Mouse (Mus musculus): ENCODE measurements around the gene A930018P22Rik.

DNA sequence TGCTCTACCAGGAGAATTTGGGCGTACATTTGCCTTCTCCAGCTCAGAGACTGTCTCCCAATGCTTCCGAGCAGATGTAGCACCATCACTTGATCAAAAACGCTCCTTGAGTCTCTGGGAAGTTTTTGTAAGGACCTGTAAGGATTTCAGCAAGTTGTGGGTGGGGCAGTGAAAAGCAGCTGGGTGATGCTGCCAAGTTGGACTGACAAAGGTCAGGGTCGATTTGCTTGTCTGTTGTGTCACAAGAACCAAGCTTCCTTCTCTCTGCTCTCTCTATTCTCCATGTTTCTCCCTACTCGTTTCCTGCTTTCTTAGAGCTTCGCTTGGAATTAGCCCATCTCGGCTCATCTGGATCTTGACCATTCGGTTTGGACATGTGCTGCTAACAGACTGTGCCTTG lies 19.6 kb downstream of the A930018P22Rik start:
- TF ChIP-seq CTCF (IDR thresholded peaks at IDR 0.05; ENCODE audit: control insufficient read depth, insufficient read depth, insufficient replicate concordance, low read depth, low read length) (no peak), POLR2A (IDR thresholded peaks at IDR 0.05; ENCODE audit: control insufficient read depth, low read depth, low read length) (no peak)
